7 mouse cellular contexts compared by ENCODE assay signal in the genomic region with DNA sequence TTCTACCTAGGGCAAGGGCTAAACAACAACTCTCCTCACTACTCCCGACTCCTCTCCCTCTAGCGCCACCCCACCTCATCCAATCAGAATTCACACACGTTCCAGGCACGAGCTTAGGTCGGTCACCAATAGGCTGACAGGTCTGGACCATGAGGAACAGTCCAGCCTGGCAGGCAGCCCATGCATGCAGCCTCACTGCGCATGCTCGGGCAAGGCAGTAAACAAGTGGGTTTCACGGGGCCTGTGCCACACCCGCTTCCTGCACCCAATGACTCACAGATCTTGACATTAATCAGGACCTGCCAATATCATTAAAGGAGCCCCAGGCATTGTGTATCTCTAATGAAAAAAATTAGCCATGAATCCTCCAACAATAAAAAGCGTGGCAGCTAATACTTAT. TPM values are rescaled to one million over a fixed set of nuclear protein-coding genes. Genes with fewer than 3 reads are reported as not detected.
DNase-seq lines count a peak whose midpoint lies in the region.
"Not testable (repeated sequence)": the region's sequence is repeated elsewhere in the genome, so short reads cannot be mapped to it uniquely, and the experiment has no call there.

No protein-coding gene starts in this region.

- peak; percentile 67 for DNase-seq in 3134 (ENCODE audit: extremely low read depth, insufficient read length, low spot score)
- peak; percentile 51 for DNase-seq in R1 (ENCODE audit: low read depth, low spot score)
- peak; percentile 8 for DNase-seq in adrenal gland, postnatal 10 days
- DNase-seq in gastrocnemius, postnatal 14 days, result peak; percentile 10
- peak; percentile 13 for DNase-seq in heart, postnatal 4 days
- DNase-seq in lung, postnatal 25 days (ENCODE audit: low spot score), result peak; percentile 3
- DNase-seq in skeletal muscle tissue, adult 2 months (ENCODE audit: low read depth, low spot score), result peak; percentile 4

- intact Hi-C loops in gastrocnemius, postnatal 14 days (cut with DNase I; ENCODE audit: low total_unique reads), result not testable (repeated sequence)

RNA-seq across cellular contexts. Expression of gene Gm29666, which starts 23.6 kb away (rescaled TPM):
- total RNA-seq in adrenal gland, postnatal 10 days (2021), result under 1 TPM; 0.15 to 0.45 TPM
- total RNA-seq in gastrocnemius, postnatal 14 days (2021), result under 1 TPM; 0.09 to 0.14 TPM
- total RNA-seq in heart, postnatal 4 days (2021), result under 1 TPM; 0.19 to 0.34 TPM

RNA-seq across cellular contexts. Expression of gene Nup50, which starts 27.0 kb away (rescaled TPM):
- total RNA-seq in adrenal gland, postnatal 10 days (2021), result 10 to 100 TPM; 27.4 to 32.4 TPM
- 10 to 100 TPM; 14.3 to 14.4 TPM for total RNA-seq in gastrocnemius, postnatal 14 days (2021)
- 10 to 100 TPM; 27.7 to 27.8 TPM for total RNA-seq in heart, postnatal 4 days (2021)

RNA-seq across cellular contexts. Expression of gene Phf21b, which starts 40.4 kb away (rescaled TPM):
- total RNA-seq in adrenal gland, postnatal 10 days (2021), result 1 to 10 TPM; 1.3 to 2.5 TPM
- total RNA-seq in gastrocnemius, postnatal 14 days (2021), result under 1 TPM; 0.59 to 0.69 TPM
- total RNA-seq in heart, postnatal 4 days (2021), result 1 to 10 TPM in 1 of 2 experiments, under 1 TPM in 1; 0.68 to 1.5 TPM

Comparison
In these comparisons a context has a peak if more than half of its experiments do, and no peak if none do; other contexts are left out.
1. Peak in every context shown above with its lines: DNase-seq.
2. DNase-seq: peak in every context shown above with its lines; median percentile 67 in 3134; 51 in R1; 13 in heart, postnatal 4 days; 10 in gastrocnemius, postnatal 14 days; 8 in adrenal gland, postnatal 10 days; 4 in skeletal muscle tissue, adult 2 months; 3 in lung, postnatal 25 days.